Mouse (Mus musculus) liver, postnatal 0 days (tissue): Measurements from ENCODE around the gene Cd164l2.

Experiments used
- CTCF ChIP-seq: sonication (generic); IDR thresholded peaks from 2 replicates; pipeline ENCODE4 v1.5.1; 2016; ENCODE audit warnings: antibody characterized with exemption, low read depth
- EP300 ChIP-seq: IDR thresholded peaks from 2 replicates; pipeline ENCODE4 v1.6.1; 2016; ENCODE audit warnings: antibody characterized with exemption, low read depth, mild to moderate bottlenecking

DNA sequence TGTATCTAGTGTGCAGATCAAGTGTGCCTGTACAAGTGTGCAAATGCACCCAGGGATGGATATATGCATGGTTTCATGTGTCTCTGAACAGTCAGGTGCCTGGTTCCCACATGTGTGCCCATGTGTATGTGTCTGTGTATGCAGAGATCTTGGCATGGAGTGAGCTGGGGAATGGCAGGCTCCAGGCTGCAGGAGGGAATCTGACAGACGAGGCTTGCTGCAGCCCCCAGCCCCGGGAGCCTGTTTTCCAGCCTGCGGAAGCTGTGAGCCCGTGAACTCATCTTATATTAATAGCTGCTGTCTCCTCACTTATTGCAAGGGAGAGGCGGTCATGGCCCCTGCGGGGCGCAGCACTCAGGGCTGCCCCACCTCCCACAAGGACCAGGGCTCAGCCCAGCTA lies 7.6 kb upstream of the Cd164l2 start:
- TF ChIP-seq CTCF: no peak
- no peak for TF ChIP-seq EP300
